Mouse (Mus musculus): ENCODE results near the gene Chst7.

- no peak for TF ChIP-seq CTCF (IDR thresholded peaks at IDR 0.05; ENCODE audit: insufficient read depth, low read depth, low read length)
- TF ChIP-seq POLR2A (IDR thresholded peaks at IDR 0.05; ENCODE audit: insufficient read depth, low read depth, low read length), result no peak
Measured at GRCm38 (mm10) chrX:20012211-20012610, 47.1 kb upstream of the Chst7 start.

Measured in olfactory bulb, adult 2 months (tissue).